Mouse (Mus musculus) neural tube, embryonic 15.5 days (tissue): ENCODE results near the gene Ehbp1. TPM values are rescaled to one million over a fixed set of nuclear protein-coding genes. Genes with fewer than 3 reads are reported as not detected.

Experiments used
- ATAC-seq: fragments of 200-750 bp; cut with Nextera tagmentation; 2 replicates; pipeline ENCODE4 v1.8.0; 2017; ENCODE audit warnings: mild to moderate bottlenecking, moderate TSS enrichment, moderate library complexity; ENCODE audit not compliant: low FRiP score
- H3K27ac ChIP-seq: fragments of 300-500 bp; sonication (generic); replicated peaks from 2 replicates; pipeline ENCODE4 v1.5.1; 2015; ENCODE audit warnings: mild to moderate bottlenecking, inconsistent platforms
- H3K27me3 ChIP-seq: fragments of 300-500 bp; sonication (generic); replicated peaks from 2 replicates; pipeline ENCODE4 v1.6.1; 2015; ENCODE audit warnings: inconsistent platforms
- H3K36me3 ChIP-seq: fragments of 300-500 bp; sonication (generic); 2 replicates; pipeline ENCODE4 v1.6.1; 2015; ENCODE audit warnings: inconsistent platforms
- H3K4me1 ChIP-seq: fragments of 300-500 bp; sonication (generic); 2 replicates; pipeline ENCODE4 v1.6.1; 2015; ENCODE audit warnings: inconsistent platforms
- H3K4me2 ChIP-seq: fragments of 300-500 bp; sonication (generic); 2 replicates; pipeline ENCODE4 v1.6.1; 2015; ENCODE audit warnings: inconsistent platforms, mild to moderate bottlenecking, moderate library complexity
- H3K4me3 ChIP-seq: fragments of 300-500 bp; sonication (generic); replicated peaks from 2 replicates; pipeline ENCODE4 v1.5.1; 2015; ENCODE audit warnings: mild to moderate bottlenecking, inconsistent platforms
- H3K9ac ChIP-seq: fragments of 300-500 bp; sonication (generic); replicated peaks from 2 replicates; pipeline ENCODE4 v1.6.1; 2015; ENCODE audit warnings: mild to moderate bottlenecking, inconsistent platforms
- H3K9me3 ChIP-seq: fragments of 300-500 bp; sonication (generic); replicated peaks from 2 replicates; pipeline ENCODE4 v1.6.1; 2016; ENCODE audit warnings: inconsistent platforms
- WGBS: fragments of 180-500 bp; shearing (Covaris S2); methylation state at CpG from one replicate; pipeline ENCODE4 v1.1.7; 2015; ENCODE audit warnings: mixed read lengths; 5-methylcytosine and 5-hydroxymethylcytosine counted together
- polyA plus RNA-seq: library from polyadenylated mRNA; unstranded; fragments of >200 nt; fragmentation: Nextera tagmentation; extraction: Ambion mirVana; gene quantifications from 2 replicates; pipeline ENCODE4 v1.2.1, GENCODE M21; 2015

Ehbp1 gene
- polyA plus RNA-seq, 1 experiment from 2014 or later: 21.2 TPM

DNA sequence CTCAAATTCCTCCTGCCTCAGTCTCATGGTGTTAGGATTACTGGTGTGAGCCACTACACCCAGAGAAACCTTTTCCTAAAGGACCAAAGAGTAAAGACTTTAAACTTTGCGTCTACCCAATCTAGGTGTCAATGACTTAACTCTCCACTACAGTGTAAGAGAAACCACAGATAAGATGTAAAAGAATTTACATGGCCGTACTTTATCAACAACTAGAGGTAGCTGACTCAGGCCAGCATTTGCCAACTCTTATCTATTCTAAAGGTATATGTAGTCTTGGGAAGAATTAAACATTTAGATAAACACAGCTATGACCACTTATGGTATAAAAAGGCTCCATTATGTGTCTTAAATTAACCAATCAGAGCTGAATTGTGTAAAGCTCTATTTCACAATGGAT lies 67.9 kb downstream of the Ehbp1 start:
- H3K4me2 ChIP-seq: no peak overlapping the region
- ATAC-seq: no peak
- H3K4me3 ChIP-seq: no peak overlapping the region
- H3K27ac ChIP-seq: no peak overlapping the region
- H3K9me3 ChIP-seq: no peaks in the 10 kb centered on the region; the same call in 1 of the 2 replicates
- peaks cover 6% of the 10 kb centered on the region; the same call in 1 of the 2 replicates for H3K4me1 ChIP-seq
- 97% methylated on average over 2 of the region's 2 CpGs for WGBS
- H3K36me3 ChIP-seq: peaks cover 21% of the 10 kb centered on the region
- H3K27me3 ChIP-seq: no peaks in the 10 kb centered on the region
- H3K9ac ChIP-seq: no peak overlapping the region

DNA sequence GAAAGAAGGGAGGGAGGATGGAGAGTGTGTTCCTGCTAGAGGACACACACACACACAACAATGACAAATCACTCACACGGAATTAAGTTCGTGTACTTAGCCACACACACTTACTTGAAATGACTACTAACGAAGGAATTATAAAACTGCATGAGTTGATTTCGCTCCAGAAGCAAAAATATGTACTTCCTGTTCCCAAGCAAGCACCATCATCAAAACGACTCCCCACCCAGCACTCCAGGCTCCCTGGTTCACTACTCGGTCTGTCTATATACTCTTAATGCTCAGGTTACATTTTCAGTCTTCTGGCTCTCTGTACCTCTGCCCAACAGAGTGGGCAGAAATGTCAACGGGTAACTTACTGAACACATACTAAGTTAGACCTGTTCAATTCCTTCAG lies 68.7 kb downstream of the Ehbp1 start:
- peaks cover 15% of the 10 kb centered on the region for H3K36me3 ChIP-seq
- H3K9ac ChIP-seq: no peak overlapping the region
- ATAC-seq: no peak
- H3K4me3 ChIP-seq: no peak overlapping the region
- peaks cover 6% of the 10 kb centered on the region; the same call in 1 of the 2 replicates for H3K4me1 ChIP-seq
- no peak overlapping the region for H3K4me2 ChIP-seq
- 86% methylated on average over 7 of the region's 7 CpGs for WGBS
- H3K9me3 ChIP-seq: no peaks in the 10 kb centered on the region; the same call in 1 of the 2 replicates
- H3K27ac ChIP-seq: no peak overlapping the region
- H3K27me3 ChIP-seq: no peaks in the 10 kb centered on the region

DNA sequence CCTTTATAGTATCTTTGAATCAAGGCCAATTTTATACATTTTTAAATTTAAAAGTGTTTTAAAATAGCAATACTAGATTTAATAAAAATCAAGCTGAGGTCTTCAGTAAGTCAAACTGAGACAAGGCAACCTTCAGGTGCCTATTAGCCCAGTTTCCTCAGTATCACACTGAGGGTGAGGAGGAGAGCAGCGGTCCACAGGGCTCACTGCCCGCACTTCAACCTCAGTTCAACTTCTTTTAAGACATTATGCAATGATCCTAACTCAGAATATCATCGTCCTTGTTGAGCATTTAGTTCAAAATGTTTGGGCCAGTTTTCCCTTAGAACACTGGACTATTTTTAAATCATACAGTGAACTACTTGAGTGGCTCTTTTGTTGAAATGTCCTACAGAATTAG lies 70.2 kb downstream of the Ehbp1 start:
- no peak overlapping the region for H3K4me3 ChIP-seq
- H3K9me3 ChIP-seq: no peaks in the 10 kb centered on the region; the same call in 1 of the 2 replicates
- peaks cover 11% of the 10 kb centered on the region for H3K36me3 ChIP-seq
- 95% methylated on average over 3 of the region's 3 CpGs for WGBS
- no peaks in the 10 kb centered on the region for H3K27me3 ChIP-seq
- ATAC-seq: no peak
- no peak overlapping the region for H3K4me2 ChIP-seq
- H3K9ac ChIP-seq: no peak overlapping the region
- H3K4me1 ChIP-seq: peaks cover 6% of the 10 kb centered on the region; the same call in 1 of the 2 replicates
- no peak overlapping the region for H3K27ac ChIP-seq

DNA sequence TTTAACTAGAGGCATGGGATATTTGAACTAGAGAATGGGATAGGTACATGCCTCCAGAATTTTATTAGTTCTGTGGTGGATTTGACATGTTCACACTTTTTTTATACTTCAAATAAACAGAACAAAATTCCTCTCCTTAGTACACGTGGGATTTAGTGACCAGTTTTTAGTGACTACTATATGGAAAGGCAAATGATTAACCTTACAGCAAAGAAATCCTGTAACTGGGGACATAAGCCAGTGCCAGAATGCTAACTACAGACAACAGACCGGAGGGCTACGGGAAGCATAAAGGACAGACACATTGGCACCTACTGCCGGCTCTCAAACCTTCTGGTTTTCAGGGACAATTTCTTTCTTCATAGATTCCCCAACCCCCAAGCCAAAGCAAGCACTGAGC lies 72.4 kb downstream of the Ehbp1 start:
- WGBS: 73% methylated on average over 4 of the region's 4 CpGs
- Histone ChIP-seq H3K9ac (no peak overlapping the region), H3K27me3 (no peaks in the 10 kb centered on the region), H3K36me3 (no peaks in the 10 kb centered on the region), H3K27ac (no peak overlapping the region), H3K4me2 (no peak overlapping the region), H3K4me3 (no peak overlapping the region), H3K9me3 (no peaks in the 10 kb centered on the region), H3K4me1 (peaks cover 6% of the 10 kb centered on the region; the same call in 1 of the 2 replicates)
- no peak for ATAC-seq

DNA sequence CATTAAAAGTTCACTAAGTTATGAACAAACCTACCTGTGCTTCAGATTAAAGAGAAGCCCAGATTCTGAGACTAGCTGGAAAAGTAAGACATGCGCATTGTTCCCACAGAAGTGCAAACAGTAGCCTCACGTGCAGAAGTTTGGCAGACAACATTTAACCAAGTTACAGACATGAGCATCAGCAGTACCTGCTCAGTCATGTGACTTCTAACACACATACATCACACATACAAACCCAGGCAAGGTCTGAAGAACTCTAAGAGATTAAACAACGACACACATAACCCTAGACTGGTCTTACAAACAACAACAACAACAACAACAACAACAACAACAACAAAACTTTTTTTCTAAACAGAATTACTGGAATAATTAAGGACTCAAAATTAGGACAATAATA lies 72.9 kb downstream of the Ehbp1 start:
- 87% methylated on average over 3 of the region's 3 CpGs for WGBS
- Histone ChIP-seq H3K9me3 (no peaks in the 10 kb centered on the region), H3K4me1 (peaks cover 6% of the 10 kb centered on the region; the same call in 1 of the 2 replicates), H3K27me3 (no peaks in the 10 kb centered on the region), H3K36me3 (no peaks in the 10 kb centered on the region), H3K4me2 (no peak overlapping the region), H3K9ac (no peak overlapping the region), H3K27ac (no peak overlapping the region), H3K4me3 (no peak overlapping the region)
- ATAC-seq: no peak

DNA sequence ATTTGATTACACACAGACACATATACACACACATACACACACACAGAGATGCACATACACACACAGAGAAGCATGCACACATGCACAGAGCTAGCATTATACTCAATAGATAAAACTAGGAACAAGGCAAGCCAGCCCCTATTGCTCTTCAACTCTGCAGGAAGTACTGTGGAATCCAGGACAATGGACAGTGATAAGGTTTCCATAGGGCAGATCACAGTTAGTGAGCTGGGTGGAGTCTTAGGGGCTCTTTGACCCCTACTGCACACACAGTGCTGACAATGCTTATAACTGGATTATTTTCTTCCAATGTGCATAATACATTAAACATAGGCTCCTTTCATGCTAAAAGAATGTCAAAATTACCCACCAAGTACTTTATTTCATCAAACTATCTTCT lies 75.1 kb downstream of the Ehbp1 start:
- H3K4me3 ChIP-seq: no peak overlapping the region
- ATAC-seq: no peak
- H3K9ac ChIP-seq: no peak overlapping the region
- peaks cover 4% of the 10 kb centered on the region; the same call in 1 of the 2 replicates for H3K4me1 ChIP-seq
- H3K27ac ChIP-seq: no peak overlapping the region
- no peak overlapping the region for H3K4me2 ChIP-seq
- H3K9me3 ChIP-seq: no peaks in the 10 kb centered on the region
- H3K36me3 ChIP-seq: no peaks in the 10 kb centered on the region
- H3K27me3 ChIP-seq: no peaks in the 10 kb centered on the region

DNA sequence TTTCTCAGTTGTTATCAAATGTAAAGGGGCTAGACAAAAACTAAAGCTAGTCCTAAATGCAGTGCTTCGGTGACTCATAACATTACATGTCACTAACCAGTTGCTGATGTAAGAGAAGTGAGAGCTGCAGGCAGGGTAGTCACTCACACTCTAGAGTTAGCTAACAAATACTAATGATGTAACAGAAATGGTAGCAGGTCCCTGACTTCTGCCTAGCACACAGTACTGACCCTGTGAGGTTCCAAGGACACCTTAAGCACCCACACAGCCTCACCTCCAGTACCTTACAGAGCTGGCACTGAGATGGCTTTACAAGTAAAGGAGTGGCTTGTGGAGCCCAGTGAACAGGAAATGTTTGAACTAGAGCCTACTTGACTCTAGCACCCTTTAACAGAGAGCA lies 86.7 kb downstream of the Ehbp1 start:
- Histone ChIP-seq H3K4me2 (no peak overlapping the region), H3K27me3 (no peaks in the 10 kb centered on the region), H3K9me3 (no peaks in the 10 kb centered on the region), H3K36me3 (no peaks in the 10 kb centered on the region), H3K4me3 (no peak overlapping the region), H3K27ac (no peak overlapping the region), H3K9ac (no peak overlapping the region), H3K4me1 (no peaks in the 10 kb centered on the region)
- WGBS: 98% methylated on average over 1 of the region's 1 CpGs
- ATAC-seq: no peak

DNA sequence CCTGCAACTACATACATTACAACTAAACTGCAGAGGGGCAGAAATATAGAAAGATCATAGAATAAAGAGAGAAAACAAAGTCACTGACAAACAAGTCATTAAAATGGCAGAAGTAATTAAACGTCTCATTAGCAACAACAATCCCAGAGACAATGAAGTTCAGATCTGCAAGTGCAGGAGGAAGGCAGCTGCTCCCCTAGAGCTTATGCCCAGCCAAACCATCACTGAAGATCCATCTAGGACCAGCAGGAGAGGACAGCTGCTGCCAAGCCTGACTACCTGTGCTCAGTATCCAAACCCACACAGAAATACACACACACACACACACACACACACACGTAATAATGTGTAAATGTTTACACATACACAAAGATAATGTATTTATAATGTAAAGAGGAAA lies 92.7 kb downstream of the Ehbp1 start:
- Histone ChIP-seq H3K9ac (no peak overlapping the region), H3K27me3 (no peaks in the 10 kb centered on the region), H3K36me3 (no peaks in the 10 kb centered on the region), H3K27ac (no peak overlapping the region), H3K4me3 (no peak overlapping the region), H3K9me3 (no peaks in the 10 kb centered on the region), H3K4me1 (no peaks in the 10 kb centered on the region), H3K4me2 (no peak overlapping the region)
- no peak for ATAC-seq
- 68% methylated on average over 2 of the region's 2 CpGs for WGBS

DNA sequence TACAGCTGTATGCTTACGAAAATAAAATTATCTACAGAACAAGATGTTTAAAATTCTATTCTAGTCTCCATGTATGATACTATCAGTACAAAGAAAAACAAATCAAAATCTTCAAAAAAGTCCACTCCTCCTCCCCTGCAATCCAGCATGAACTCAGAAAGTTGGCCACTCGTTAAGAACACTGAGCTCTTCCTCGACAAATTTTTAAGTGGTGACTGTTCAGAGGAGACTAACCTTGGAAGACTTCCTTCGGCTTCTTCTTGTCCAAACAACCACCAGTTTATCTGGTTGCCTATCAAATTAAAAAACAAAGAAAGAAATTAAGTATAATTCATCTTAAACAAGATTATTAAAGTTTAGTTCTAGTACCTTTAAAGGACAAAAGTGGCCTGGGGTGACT lies 94.4 kb downstream of the Ehbp1 start:
- H3K27me3 ChIP-seq: no peaks in the 10 kb centered on the region
- H3K4me2 ChIP-seq: no peak overlapping the region
- H3K4me1 ChIP-seq: no peaks in the 10 kb centered on the region
- 85% methylated on average over 4 of the region's 4 CpGs for WGBS
- ATAC-seq: no peak
- no peaks in the 10 kb centered on the region for H3K9me3 ChIP-seq
- H3K9ac ChIP-seq: no peak overlapping the region
- H3K27ac ChIP-seq: no peak overlapping the region
- H3K36me3 ChIP-seq: no peaks in the 10 kb centered on the region
- no peak overlapping the region for H3K4me3 ChIP-seq

DNA sequence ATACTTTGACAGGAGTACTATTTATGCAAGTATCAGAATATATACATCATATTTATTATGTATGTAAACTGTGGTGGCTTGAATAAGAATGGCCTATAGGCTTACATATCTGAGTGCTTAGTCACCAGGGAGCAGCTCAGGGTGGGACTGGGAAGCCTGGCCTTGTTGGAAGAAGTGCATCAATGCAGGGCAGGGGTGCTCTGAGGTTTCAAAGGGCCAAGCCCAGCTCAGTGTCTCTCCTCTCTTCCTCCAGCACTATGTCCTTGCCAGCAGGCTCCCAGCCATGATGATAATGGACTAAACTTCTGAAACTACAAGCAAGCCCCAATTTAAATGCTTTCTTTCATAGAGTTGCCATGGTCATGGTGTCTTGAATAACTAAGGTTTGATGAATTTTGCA lies 95.0 kb downstream of the Ehbp1 start:
- ATAC-seq: no peak
- H3K9ac ChIP-seq: no peak overlapping the region
- H3K4me2 ChIP-seq: no peak overlapping the region
- no peak overlapping the region for H3K27ac ChIP-seq
- H3K4me3 ChIP-seq: no peak overlapping the region
- H3K27me3 ChIP-seq: no peaks in the 10 kb centered on the region
- H3K4me1 ChIP-seq: no peaks in the 10 kb centered on the region
- no peaks in the 10 kb centered on the region for H3K36me3 ChIP-seq
- H3K9me3 ChIP-seq: no peaks in the 10 kb centered on the region

DNA sequence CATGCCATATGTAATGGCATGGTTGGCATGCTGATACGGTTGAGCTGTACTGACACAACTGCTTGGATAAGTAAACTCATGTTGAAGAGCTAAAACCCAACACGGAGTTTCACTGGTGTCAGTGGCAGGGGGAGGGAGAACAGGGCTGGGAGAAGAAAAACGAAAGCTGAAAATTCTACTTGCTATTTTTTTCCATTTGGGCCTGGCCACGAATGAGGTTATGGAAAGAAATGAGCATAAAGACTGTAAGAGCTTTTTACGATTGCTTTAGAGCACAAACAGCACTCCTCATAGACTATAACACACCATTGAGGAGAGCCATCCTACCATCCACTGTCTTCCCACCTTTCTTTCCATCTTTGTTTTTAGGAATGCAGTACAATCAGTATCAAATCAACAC lies 106.5 kb downstream of the Ehbp1 start:
- H3K9ac ChIP-seq: no peak overlapping the region
- no peak for ATAC-seq
- H3K4me2 ChIP-seq: no peak overlapping the region
- 92% methylated on average over 5 of the region's 5 CpGs for whole genome bisulfite sequencing
- no peak overlapping the region for H3K27ac ChIP-seq
- no peaks in the 10 kb centered on the region for H3K4me1 ChIP-seq
- H3K4me3 ChIP-seq: no peak overlapping the region
- no peaks in the 10 kb centered on the region for H3K9me3 ChIP-seq
- no peaks in the 10 kb centered on the region for H3K27me3 ChIP-seq
- H3K36me3 ChIP-seq: no peaks in the 10 kb centered on the region

DNA sequence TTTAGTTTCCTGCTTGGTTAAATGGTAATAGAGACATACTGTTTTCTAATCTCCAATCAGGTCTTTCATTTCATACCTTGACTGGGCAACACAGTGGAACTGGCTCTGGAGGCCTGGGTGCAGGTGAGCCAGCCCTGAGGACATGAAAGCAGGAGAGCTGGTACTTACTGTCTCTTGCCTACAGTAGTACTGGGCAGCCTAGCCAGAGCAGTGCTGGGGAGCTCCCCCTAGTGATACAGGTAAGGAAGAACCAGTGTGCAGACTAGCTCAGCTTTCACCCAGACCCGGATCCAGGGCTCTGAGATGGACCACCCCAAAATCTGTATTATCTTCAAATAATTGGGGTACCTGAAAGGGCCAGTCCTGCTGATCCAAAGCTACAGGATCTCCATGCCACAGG lies 107.4 kb downstream of the Ehbp1 start:
- H3K4me3 ChIP-seq: no peak overlapping the region
- 76% methylated on average over 1 of the region's 1 CpGs for WGBS
- no peaks in the 10 kb centered on the region for H3K4me1 ChIP-seq
- H3K9ac ChIP-seq: no peak overlapping the region
- H3K9me3 ChIP-seq: no peaks in the 10 kb centered on the region
- no peaks in the 10 kb centered on the region for H3K36me3 ChIP-seq
- H3K4me2 ChIP-seq: no peak overlapping the region
- no peak for ATAC-seq
- no peak overlapping the region for H3K27ac ChIP-seq
- no peaks in the 10 kb centered on the region for H3K27me3 ChIP-seq

DNA sequence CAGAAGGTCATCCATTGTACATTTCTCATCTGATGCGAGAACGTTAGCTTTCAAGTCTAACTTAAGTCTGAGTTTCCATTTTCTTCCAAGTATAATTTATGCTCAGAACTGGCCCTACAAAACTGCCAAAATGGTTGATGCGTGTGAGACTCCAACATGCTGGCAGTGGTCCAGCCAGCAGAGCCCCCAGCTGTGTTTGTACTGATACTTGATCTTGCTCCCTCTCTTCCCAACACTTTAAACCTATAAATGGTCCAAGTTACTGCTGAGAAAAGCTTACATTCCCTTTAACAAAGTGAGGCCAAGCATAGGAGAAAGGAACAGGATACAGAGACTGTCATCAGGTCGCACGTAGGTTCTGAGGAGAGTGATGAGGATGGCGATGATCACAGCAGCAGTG lies 111.2 kb downstream of the Ehbp1 start:
- Histone ChIP-seq H3K9ac (no peak overlapping the region), H3K9me3 (no peaks in the 10 kb centered on the region), H3K27me3 (no peaks in the 10 kb centered on the region), H3K27ac (no peak overlapping the region), H3K4me2 (no peak overlapping the region), H3K36me3 (0 out of 2 replicates have a peak, but pooled peaks cover 3% of the 10 kb centered on the region), H3K4me1 (no peaks in the 10 kb centered on the region), H3K4me3 (no peak overlapping the region)
- no peak for ATAC-seq
- 78% methylated on average over 6 of the region's 6 CpGs for WGBS
